Mouse (Mus musculus): ENCODE measurements around the gene Mrtfa. TPM values are rescaled to one million over a fixed set of nuclear protein-coding genes. Genes with fewer than 3 reads are reported as not detected.

Gene Mrtfa
- polyA plus RNA-seq, 2 experiments from 2014 or later = 45.2 to 54.3 TPM

DNA sequence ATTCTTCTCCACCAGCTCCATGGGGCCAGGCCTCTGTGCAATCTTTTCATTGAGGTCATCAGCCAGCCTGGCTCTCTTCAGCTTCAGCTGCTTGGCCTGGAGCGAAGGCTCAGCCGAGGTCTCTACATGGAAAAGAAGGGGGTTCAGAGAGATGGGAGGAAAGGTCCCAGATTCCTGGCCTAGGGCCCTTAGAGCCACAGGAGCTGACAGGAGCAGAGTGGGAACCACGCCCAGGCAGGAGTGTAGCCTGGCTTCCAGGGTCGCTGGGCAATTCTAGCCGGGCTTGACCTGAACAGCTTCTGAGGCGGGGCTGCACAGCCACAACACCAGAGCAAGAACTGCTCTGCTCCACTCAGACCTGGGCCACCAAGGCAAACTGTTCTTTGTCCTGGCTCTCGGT is 168.1 kb downstream of the Mrtfa start:
- no peak for ATAC-seq

DNA sequence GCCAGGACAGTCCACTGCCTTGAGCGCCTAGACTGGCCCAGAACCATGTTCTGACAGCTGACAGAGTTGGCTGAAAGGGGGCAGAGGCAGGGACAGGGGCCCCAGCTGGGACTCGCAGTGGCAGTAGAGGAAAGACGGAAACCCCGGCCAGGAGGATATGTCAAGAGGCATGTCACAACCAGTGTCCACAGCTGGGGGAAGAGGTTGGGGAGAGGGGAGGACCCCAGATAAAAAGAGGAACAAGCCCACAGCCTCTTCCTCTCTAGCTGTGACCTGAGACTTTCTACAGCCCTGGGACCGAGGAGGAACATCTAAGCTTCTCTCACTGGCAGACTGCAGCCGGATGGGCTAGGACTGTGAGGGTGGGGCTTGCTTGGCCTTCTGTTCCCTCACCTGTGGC is 169.2 kb downstream of the Mrtfa start:
- ATAC-seq = no peak

- no peak for ATAC-seq
Measured at GRCm38 (mm10) chr15:81017308-81017707, 173.2 kb downstream of the Mrtfa start.

- no peak for ATAC-seq
Measured at GRCm38 (mm10) chr15:81016488-81016887, 174.1 kb downstream of the Mrtfa start.

DNA sequence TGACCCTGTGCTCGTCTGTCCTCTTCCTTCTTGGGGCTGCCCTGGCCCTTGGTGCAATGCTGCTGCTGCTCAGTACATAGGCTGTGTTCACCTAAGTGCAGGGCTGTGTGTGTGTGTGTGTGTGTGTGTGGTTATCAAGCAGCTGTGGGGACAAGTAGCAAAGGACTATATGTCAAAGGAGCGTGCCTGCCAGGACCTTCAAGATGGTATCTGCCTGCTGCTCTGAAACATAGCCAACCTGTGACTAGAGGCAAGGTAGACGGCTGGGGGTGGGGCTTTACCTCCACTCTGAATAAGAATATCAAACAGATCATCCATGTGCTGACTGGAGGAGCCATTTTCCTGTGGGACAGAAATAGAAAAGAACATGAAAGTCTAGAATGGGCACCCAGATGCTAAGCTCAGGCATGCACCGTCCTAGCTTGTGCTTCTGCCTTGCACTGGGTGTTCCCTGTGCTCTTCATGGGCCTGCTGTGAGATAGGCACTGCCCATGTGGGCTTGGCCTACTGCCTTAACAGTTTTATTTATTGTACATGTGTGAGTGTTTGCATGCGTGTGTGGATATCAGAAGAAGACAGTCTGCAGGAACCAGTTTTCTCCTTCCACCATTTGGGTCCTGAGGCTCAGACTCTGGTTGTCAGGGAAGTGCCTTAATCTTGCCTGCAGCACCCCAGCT is 175.4 kb downstream of the Mrtfa start:
- ATAC-seq = no peak

- ATAC-seq = no peak
Measured at GRCm38 (mm10) chr15:81013186-81013585, 177.4 kb downstream of the Mrtfa start.

GRCm38 (mm10) chr15:81012359-81012758 is 178.2 kb downstream of the Mrtfa start:
- ATAC-seq = no peak

DNA sequence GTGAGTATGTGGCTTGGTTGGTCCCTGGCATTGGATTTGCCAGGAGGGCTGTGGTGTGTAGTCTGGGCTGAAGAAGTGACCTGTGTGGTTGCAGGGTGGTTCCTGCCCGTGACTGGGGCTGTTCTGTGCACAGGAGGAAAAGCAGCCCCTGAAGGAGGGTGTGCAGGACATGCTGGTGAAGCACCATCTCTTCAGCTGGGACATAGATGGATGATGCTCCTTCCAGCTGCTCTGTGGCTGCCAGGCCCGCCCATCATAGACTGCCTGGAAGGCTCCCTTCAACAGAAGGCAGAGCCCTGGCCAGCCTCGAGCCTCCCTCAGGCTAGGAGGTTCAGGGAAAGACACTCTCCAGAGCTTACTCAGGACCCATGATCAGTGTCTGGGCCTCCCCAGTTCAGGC is 179.0 kb downstream of the Mrtfa start:
- no peak for ATAC-seq

DNA sequence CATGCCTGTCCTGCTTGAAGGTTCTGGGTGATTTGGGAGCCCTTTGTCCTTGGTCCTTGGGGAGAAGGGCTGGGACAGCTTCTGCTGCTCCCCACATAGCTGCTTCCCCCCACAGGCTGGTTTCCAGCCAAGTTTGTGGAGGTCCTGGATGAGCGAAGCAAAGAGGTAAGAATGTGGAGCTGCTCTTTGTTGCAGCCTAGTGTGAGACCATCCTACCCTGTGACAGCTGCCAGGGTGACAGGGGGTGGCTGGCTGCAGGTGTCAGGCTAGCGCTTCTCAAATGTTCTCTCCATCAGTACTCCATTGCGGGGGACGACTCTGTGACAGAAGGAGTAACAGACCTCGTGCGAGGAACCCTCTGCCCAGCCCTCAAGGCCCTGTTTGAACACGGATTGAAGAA is 180.4 kb downstream of the Mrtfa start:
- ATAC-seq = no peak

DNA sequence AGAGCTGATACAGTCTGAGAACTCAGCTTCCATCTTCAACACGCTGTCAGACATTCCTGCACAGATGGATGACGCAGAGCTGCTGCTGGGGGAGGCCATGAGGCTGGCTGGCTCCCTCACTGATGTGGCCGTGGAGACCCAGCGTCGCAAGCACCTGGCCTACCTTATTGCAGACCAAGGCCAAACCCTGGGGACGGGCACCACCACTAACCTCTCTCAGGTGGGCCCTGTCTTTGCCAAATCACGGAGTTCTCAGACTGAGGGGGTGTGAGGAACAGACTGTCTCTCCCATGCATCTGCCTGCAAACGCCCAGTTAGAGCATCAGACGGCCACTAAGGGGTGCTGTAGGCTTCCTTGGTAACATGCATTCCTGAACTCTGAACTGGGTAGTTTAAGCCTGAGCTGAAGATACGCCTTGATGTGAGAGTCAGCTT is 181.9 kb downstream of the Mrtfa start:
- no peak for ATAC-seq

GRCm38 (mm10) chr15:81007905-81008304 is 182.7 kb downstream of the Mrtfa start:
- ATAC-seq = no peak

DNA sequence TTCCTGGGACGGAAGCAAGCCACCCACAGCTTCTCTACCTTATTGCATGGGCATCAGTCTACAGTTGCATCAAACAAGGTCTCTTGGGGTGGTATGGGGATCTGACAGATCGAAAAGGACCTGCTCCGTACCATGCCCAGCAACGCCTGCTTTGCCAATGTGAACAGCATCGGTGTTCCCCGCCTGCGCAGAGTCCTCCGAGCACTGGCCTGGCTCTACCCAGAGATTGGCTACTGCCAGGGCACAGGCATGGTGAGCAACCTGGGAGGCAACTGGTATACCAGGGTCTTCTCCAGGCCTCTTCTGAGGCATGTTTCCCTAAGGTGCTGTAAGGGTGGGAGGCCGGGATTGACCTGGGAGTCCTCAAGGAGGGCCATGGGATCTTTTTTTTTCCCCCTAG is 183.2 kb downstream of the Mrtfa start:
- ATAC-seq = no peak

GRCm38 (mm10) chr15:81006127-81006735 is 184.3 kb downstream of the Mrtfa start:
- no peak for ATAC-seq

- no peak for ATAC-seq
Measured at GRCm38 (mm10) chr15:81000419-81001138, 190.0 kb downstream of the Mrtfa start.

DNA sequence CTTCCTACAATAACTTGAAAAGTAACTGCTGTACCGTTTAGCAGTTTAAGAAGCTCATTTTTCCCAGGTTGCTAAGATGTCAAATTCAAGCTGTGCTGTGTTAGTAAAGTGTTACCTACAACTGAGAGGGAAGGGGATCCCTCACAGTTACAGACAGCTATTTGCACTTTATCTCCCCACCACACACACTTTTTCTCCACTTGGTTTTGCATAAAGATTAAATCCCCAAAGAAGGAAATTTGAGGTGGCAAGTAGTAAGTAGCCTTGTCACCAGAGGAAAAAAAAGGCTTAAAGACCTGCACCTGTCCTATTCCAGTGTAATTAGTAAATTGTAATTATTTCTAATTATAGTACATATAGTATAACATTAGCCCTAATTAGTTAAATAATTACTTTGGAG is 193.5 kb downstream of the Mrtfa start:
- no peak for ATAC-seq

DNA sequence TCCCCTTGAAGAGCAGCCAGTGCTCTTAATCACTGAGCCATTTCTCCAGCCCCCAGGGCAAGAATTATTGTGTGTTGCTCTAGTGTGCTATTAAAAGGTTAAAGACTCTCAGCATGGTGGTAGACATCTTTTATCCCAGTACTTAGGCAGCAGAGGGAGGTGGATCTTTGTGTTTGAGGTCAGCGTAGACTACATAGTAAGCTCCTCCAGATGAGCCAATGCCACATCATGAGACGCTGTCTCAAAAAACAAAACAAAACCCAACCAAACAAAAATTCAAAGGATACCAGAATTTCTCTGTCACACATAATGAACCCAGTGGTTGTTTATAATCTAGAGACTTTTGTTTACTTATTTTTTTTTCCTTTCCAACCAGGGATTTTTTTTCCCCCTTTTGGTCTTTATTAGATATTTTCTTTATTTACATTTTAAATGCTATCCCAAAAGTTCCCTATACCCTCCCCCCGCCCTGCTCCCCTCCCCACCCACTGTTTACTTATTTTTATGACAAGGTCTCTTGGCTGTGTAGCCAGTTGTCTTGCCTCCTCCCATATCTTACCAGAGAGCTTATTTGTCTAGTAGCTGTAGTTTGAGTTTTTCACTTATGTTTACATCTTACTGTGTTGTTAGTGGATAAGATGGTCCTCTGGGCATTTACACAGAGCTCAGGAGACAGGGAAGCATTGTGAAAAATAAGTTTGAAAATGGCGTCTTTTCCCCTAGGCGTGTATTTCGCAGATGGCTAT is 194.3 kb downstream of the Mrtfa start:
- ATAC-seq = no peak

DNA sequence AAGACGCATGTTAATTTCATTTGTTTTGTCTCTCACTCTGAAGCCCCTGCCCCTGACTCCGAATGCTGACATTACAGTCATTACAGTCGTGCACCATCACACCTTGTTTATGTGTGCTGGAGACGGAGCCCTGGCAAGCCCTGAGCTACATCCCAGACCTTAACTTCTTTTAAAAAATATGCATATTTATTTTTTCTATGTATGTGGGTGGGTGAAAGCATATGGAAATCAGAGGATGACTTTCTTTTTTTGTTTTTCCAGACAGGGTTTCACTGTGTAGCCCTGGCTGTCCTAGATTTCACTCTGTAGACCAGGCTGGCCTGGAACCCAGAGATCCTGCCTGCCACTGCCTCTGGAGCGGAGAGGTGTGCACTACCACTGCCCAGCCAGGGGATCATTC is 195.6 kb downstream of the Mrtfa start:
- ATAC-seq = no peak

DNA sequence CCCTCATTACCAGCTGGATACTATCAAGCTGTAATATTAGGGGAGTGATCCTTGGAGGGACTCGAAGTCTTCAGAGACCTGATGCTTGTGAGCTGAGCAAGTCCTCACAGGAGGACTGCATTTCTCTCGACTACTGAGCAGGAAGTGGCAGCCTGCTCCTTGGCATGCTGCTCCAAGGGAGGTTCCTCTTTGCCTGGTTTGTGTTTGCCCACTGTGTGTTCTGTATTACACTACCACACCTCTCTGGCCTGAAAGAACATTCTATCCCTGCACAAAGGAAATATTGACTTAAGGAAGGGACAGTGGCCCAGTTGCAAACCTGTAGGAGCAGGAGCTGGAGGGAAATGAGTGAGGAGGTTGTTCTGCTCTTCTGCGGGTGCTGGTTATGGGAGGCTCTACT is 200.8 kb downstream of the Mrtfa start:
- ATAC-seq = no peak

- no peak for ATAC-seq
Measured at GRCm38 (mm10) chr15:80988331-80988730, 202.2 kb downstream of the Mrtfa start.

DNA sequence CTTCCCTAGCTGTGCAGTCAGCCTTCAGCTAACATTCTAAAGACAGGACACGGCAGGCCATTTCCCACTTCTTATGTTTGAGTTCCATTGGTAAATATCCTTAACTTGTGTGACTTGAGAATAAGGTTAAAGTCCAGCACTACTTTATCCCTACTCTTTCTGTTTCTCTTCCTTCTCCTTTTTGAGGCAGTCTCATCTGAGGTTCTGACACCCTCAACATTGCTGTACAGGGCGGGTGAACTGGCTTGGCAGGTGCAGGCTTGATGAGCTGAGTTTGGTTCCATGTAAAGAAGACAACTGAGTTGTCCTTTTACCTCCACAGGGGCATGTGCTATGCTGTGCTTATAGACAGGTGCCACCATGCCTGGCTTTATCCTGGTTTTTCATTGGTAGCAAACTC is 207.3 kb downstream of the Mrtfa start:
- no peak for ATAC-seq

DNA sequence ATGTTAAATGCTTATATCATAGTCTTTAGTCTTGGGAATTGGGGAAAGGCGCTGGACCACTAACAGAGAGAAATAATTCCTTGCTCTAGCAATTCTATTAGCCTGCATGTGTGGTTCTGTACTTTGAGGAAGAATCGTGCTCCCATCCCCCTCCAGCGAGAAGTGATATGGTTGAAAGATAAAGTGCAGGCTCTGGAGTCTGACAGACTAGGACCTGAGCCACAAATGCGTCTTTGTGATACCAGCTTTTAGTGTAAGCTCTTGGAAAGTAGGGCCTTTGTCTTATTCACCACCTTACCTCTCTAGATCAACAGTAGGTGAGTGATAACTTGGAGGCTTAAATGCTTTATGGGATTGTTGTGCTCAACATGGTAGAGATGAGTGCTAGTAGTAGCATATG is 209.4 kb downstream of the Mrtfa start:
- ATAC-seq = no peak

DNA sequence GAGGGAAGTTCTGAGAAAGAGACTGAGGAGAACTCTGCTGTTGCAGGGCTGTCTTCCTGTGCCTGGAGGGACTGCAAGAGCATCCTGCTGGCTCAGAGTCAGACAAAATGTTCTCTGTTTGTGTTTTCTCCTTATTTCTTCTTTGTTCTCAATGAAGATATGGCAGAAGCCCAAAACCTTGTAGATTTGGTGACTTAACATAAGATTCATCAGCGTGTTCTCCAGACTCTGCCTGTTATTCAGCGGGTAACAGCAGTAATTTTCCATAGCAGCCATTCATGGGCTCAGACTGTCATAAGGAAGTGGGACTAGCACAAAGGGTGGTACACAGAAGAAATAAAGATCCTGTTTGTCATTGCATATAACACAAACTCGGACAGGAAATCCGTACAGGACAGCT is 210.9 kb downstream of the Mrtfa start:
- no peak for ATAC-seq

GRCm38 (mm10) chr15:80977620-80978334 is 212.8 kb downstream of the Mrtfa start, which contains the start of gene Sgsm3:
Sgsm3 (plus strand) TSS chr15:80977765.
- ATAC-seq = peak; percentile 84

All from activated CD4-positive, CD25-positive, alpha-beta regulatory T cell, adult 4 months (primary cell).